Comparison of ENCODE assay signal across 15 mouse cellular contexts in genomic region chr19:31750976-31751676, GRCm38 (mm10). TPM values are rescaled to one million over a fixed set of nuclear protein-coding genes. Genes with fewer than 3 reads are reported as not detected.
DNase-seq lines count a peak whose midpoint lies in the region; ATAC-seq lines count a peak whose summit lies in the region.
"Had no signal": no experiment of that assay in that cellular context is flagged by ENCODE, and none has a peak within 500 bp of the region (broad histone marks: within the 10 kb centered on the region; RNA-seq: fewer than 3 reads in every experiment).

No protein-coding gene starts in this region.

- no peak overlapping the region for H3K4me3 ChIP-seq in heart, embryonic 11.5 days (ENCODE audit: low read depth, low read length)
- no peak overlapping the region for H3K4me3 ChIP-seq in heart, embryonic 16.5 days (ENCODE audit: low read length)
- H3K4me3 ChIP-seq: limb, embryonic 13.5 days; myocyte had no signal

- ATAC-seq in heart, embryonic 11.5 days (replicated peaks; ENCODE audit: insufficient number of reproducible peaks, low FRiP score, low TSS enrichment), result no peak
- peak; percentile 65 for ATAC-seq in heart, embryonic 16.5 days (replicated peaks; ENCODE audit: extremely low read depth, insufficient read depth, low FRiP score)

- no peaks in the 10 kb centered on the region for H3K27me3 ChIP-seq in heart, embryonic 11.5 days (ENCODE audit: control insufficient read depth, insufficient read depth, low read length)
- no peaks in the 10 kb centered on the region for H3K27me3 ChIP-seq in heart, embryonic 16.5 days (ENCODE audit: control insufficient read depth, insufficient read depth, low read length)
- H3K27me3 ChIP-seq: megakaryocyte, embryonic 14.5 days had no signal

- DNase-seq in heart, postnatal 36 days, result no peak
- DNase-seq in ZHBTc4 (ENCODE audit: low read depth, low spot score), result peak; percentile 10
- DNase-seq in retina, embryonic 14.5 days (ENCODE audit: low spot score), result peak; percentile 21
- no peak for DNase-seq in kidney, postnatal 10 days
- no peak for DNase-seq in neural tube, embryonic 10.5 days (ENCODE audit: extremely low spot score, low spot score)
- no peak for DNase-seq in right cerebral cortex, postnatal 14 days
- DNase-seq: cerebellum, postnatal 25 days; kidney, adult 9 months; layer of hippocampus, adult 9-11 months; thymus, postnatal 14 days had no signal

- H3K9ac ChIP-seq in heart, embryonic 11.5 days (ENCODE audit: low read depth, low read length), result no peak overlapping the region
- H3K9ac ChIP-seq in heart, embryonic 16.5 days (ENCODE audit: low read length), result no peak overlapping the region
- H3K9ac ChIP-seq: limb, embryonic 13.5 days had no signal

- peak overlapping the region; percentile 37; the same call in 1 of the 2 replicates for H3K27ac ChIP-seq in heart, embryonic 11.5 days (ENCODE audit: low read depth, low read length)
- H3K27ac ChIP-seq in heart, embryonic 16.5 days (ENCODE audit: low read length), result peak overlapping the region; percentile 25
- H3K27ac ChIP-seq: limb, embryonic 13.5 days had no signal

- no peaks in the 10 kb centered on the region for H3K9me3 ChIP-seq in heart, embryonic 11.5 days (replicated peaks; ENCODE audit: control insufficient read depth, low read length)
- no peaks in the 10 kb centered on the region for H3K9me3 ChIP-seq in heart, embryonic 16.5 days (replicated peaks; ENCODE audit: control insufficient read depth, low read length)
- H3K9me3 ChIP-seq: limb, embryonic 13.5 days; megakaryocyte, embryonic 14.5 days had no signal

- peaks cover 5% of the 10 kb centered on the region; the same call in 1 of the 2 replicates for H3K4me1 ChIP-seq in heart, embryonic 11.5 days (ENCODE audit: control insufficient read depth, insufficient read depth, low read length)
- H3K4me1 ChIP-seq in heart, embryonic 16.5 days (ENCODE audit: control insufficient read depth, insufficient read depth, low read length), result peaks cover 20% of the 10 kb centered on the region

- no peaks in the 10 kb centered on the region for H3K36me3 ChIP-seq in heart, embryonic 11.5 days (ENCODE audit: control insufficient read depth, insufficient read depth, low read length)
- H3K36me3 ChIP-seq in heart, embryonic 16.5 days (ENCODE audit: control insufficient read depth, insufficient read depth), result no peaks in the 10 kb centered on the region
- H3K36me3 ChIP-seq: limb, embryonic 13.5 days had no signal

- intact Hi-C loops in heart, postnatal 36 days (cut with DNase I), result loop anchor here (10.0 kb wide), 1 partner anchor 666 kb away; the partner anchor contains the start of gene Cstf2t

- H3K4me2 ChIP-seq in heart, embryonic 11.5 days, result no peak overlapping the region
- 0 out of 2 replicates have a peak overlapping the region, but pooled peaks have one; percentile 19 for H3K4me2 ChIP-seq in heart, embryonic 16.5 days (ENCODE audit: low read depth, low read length)
- H3K4me2 ChIP-seq: limb, embryonic 13.5 days had no signal

- WGBS in heart, embryonic 11.5 days (ENCODE audit: insufficient replicate concordance), result 45% methylated on average over 11 of the region's 11 CpGs
- WGBS in heart, embryonic 16.5 days, result 30% methylated on average over 11 of the region's 11 CpGs

RNA-seq across cellular contexts. Expression of gene Prkg1, which starts 13.7 kb away (rescaled TPM):
- polyA plus RNA-seq in heart, embryonic 11.5 days (2014; fragmentation: Nextera tagmentation; extraction: Ambion mirVana), result 8.2 and 10.9 TPM in 2 replicates
- total RNA-seq in heart, postnatal 36 days (2021), result 10 to 100 TPM; 12.7 to 13.4 TPM
- polyA plus RNA-seq in heart, embryonic 16.5 days (2015; fragmentation: Nextera tagmentation; extraction: Ambion mirVana), result 6.5 and 6.8 TPM in 2 replicates

Comparison
In these comparisons a context has a peak if more than half of its experiments do, and no peak if none do; other contexts are left out.
1. DNase-seq: peak in ZHBTc4 (single experiment) and retina, embryonic 14.5 days (single experiment); none in heart, postnatal 36 days (0 of 2), kidney, postnatal 10 days (single experiment), neural tube, embryonic 10.5 days (single experiment) and right cerebral cortex, postnatal 14 days (single experiment).